Mouse (Mus musculus) ES-E14 (cell line): ENCODE measurements around the gene Faiml.

Experiments
- CHD2 ChIP-seq: IDR thresholded peaks from 2 replicates; pipeline ENCODE4 v1.6.1; 2014; ENCODE audit warnings: mild to moderate bottlenecking, low read depth, low read length, inconsistent platforms
- HCFC1 ChIP-seq: IDR thresholded peaks from 2 replicates; pipeline ENCODE4 v1.6.1; 2012; ENCODE audit warnings: low read length, inconsistent platforms, borderline replicate concordance; ENCODE audit not compliant: insufficient read depth
- ZNF384 ChIP-seq: IDR thresholded peaks from 2 replicates; pipeline ENCODE4 v1.6.1; 2012; ENCODE audit warnings: low read depth, low read length, inconsistent platforms

- TF ChIP-seq HCFC1 (no peak), CHD2 (no peak), ZNF384 (no peak)
Observed at GRCm38 (mm10) chr9:99212643-99213042, 24.4 kb downstream of the Faiml start.
